In genomic region chr12:44928456-44928855, GRCm38 (mm10) we compare ENCODE assay signal across 13 mouse cellular contexts.
DNase-seq lines count a peak whose midpoint lies in the region; ATAC-seq lines count a peak whose summit lies in the region.
"Had no signal": no experiment of that assay in that cellular context is flagged by ENCODE, and none has a peak within 500 bp of the region (broad histone marks: within the 10 kb centered on the region; RNA-seq: fewer than 3 reads in every experiment).

No protein-coding gene starts in this region.

- intact Hi-C loops in gastrocnemius, postnatal 14 days (cut with DNase I; ENCODE audit: low total_unique reads), result no loop called here

- no peak overlapping the region for H3K4me3 ChIP-seq in liver, embryonic 12.5 days
- H3K4me3 ChIP-seq in heart, embryonic 13.5 days, result no peak overlapping the region
- H3K4me3 ChIP-seq in liver, embryonic 16.5 days (ENCODE audit: low read depth, low read length), result no peak overlapping the region
- H3K4me3 ChIP-seq: stomach, embryonic 15.5 days had no signal

- H3K4me2 ChIP-seq in liver, embryonic 12.5 days, result no peak overlapping the region
- no peak overlapping the region for H3K4me2 ChIP-seq in heart, embryonic 13.5 days
- no peak overlapping the region for H3K4me2 ChIP-seq in liver, embryonic 16.5 days (ENCODE audit: low read depth, low read length)
- H3K4me2 ChIP-seq: stomach, embryonic 15.5 days had no signal

- H3K27ac ChIP-seq in liver, embryonic 12.5 days, result no peak overlapping the region
- H3K27ac ChIP-seq in heart, embryonic 13.5 days (replicated peaks), result peak overlapping the region; percentile 33; the same call in 1 of the 2 replicates
- no peak overlapping the region for H3K27ac ChIP-seq in liver, embryonic 16.5 days (ENCODE audit: low read length)
- H3K27ac ChIP-seq: stomach, embryonic 15.5 days had no signal

- no peaks in the 10 kb centered on the region for H3K27me3 ChIP-seq in liver, embryonic 12.5 days (replicated peaks)
- H3K27me3 ChIP-seq in heart, embryonic 13.5 days (replicated peaks), result no peaks in the 10 kb centered on the region
- H3K27me3 ChIP-seq in liver, embryonic 16.5 days (ENCODE audit: control insufficient read depth, insufficient read depth, low read depth, low read length), result no peaks in the 10 kb centered on the region
- H3K27me3 ChIP-seq: stomach, embryonic 15.5 days had no signal

- no peaks in the 10 kb centered on the region for H3K36me3 ChIP-seq in liver, embryonic 12.5 days
- no peaks in the 10 kb centered on the region for H3K36me3 ChIP-seq in heart, embryonic 13.5 days
- no peaks in the 10 kb centered on the region for H3K36me3 ChIP-seq in liver, embryonic 16.5 days (ENCODE audit: control insufficient read depth, insufficient read depth)
- H3K36me3 ChIP-seq: G1E; stomach, embryonic 15.5 days had no signal

- 53% methylated on average over 3 of the region's 3 CpGs for WGBS in liver, embryonic 12.5 days (ENCODE audit: insufficient replicate concordance)
- 30% methylated on average over 3 of the region's 3 CpGs for WGBS in heart, embryonic 13.5 days
- 43% methylated on average over 3 of the region's 3 CpGs for WGBS in liver, embryonic 16.5 days (ENCODE audit: insufficient replicate concordance)

- ATAC-seq in liver, embryonic 12.5 days, result no peak
- ATAC-seq in heart, embryonic 13.5 days (ENCODE audit: extremely low read depth, insufficient number of reproducible peaks, low FRiP score, low TSS enrichment), result no peak
- ATAC-seq in liver, embryonic 16.5 days (ENCODE audit: low read depth), result peak; percentile 59; the same call in 1 of the 2 replicates
- ATAC-seq: activated CD4-positive, CD25-positive, alpha-beta regulatory T cell, adult 4 months had no signal

- no peaks in the 10 kb centered on the region for H3K4me1 ChIP-seq in liver, embryonic 12.5 days
- H3K4me1 ChIP-seq in heart, embryonic 13.5 days, result peaks cover 9% of the 10 kb centered on the region
- H3K4me1 ChIP-seq in liver, embryonic 16.5 days (ENCODE audit: control insufficient read depth, low read depth, low read length), result no peaks in the 10 kb centered on the region
- H3K4me1 ChIP-seq: stomach, embryonic 15.5 days had no signal

- no peaks in the 10 kb centered on the region for H3K9me3 ChIP-seq in liver, embryonic 12.5 days (replicated peaks)
- H3K9me3 ChIP-seq in heart, embryonic 13.5 days, result no peaks in the 10 kb centered on the region
- H3K9me3 ChIP-seq in liver, embryonic 16.5 days (replicated peaks; ENCODE audit: control insufficient read depth, low read length), result no peaks in the 10 kb centered on the region
- H3K9me3 ChIP-seq: stomach, embryonic 15.5 days had no signal

- no peak overlapping the region for H3K9ac ChIP-seq in liver, embryonic 12.5 days
- no peak overlapping the region for H3K9ac ChIP-seq in heart, embryonic 13.5 days
- H3K9ac ChIP-seq in liver, embryonic 16.5 days (ENCODE audit: low read depth, low read length), result no peak overlapping the region
- H3K9ac ChIP-seq: stomach, embryonic 15.5 days had no signal

- peak; percentile 11 for DNase-seq in gastrocnemius, postnatal 25 days
- no peak for DNase-seq in gastrocnemius, postnatal 14 days
- peak; percentile 8 for DNase-seq in liver
- no peak for DNase-seq in cerebellum, postnatal 4 days (ENCODE audit: low spot score in 2 of 2)
- DNase-seq in right cerebral cortex, postnatal 36 days (ENCODE audit: low spot score in 2 of 2), result no peak
- DNase-seq: cerebellum, postnatal 25 days; right cerebral cortex, postnatal 14 days had no signal

Comparison
In these comparisons a context has a peak if more than half of its experiments do, and no peak if none do; other contexts are left out.
1. DNase-seq: peak in gastrocnemius, postnatal 25 days (single experiment) and liver (single experiment); none in gastrocnemius, postnatal 14 days (single experiment), cerebellum, postnatal 4 days (0 of 2) and right cerebral cortex, postnatal 36 days (0 of 2).